Mouse (Mus musculus) forebrain, embryonic 10.5 days (tissue): ENCODE results near the gene Kdm7a. TPM values are rescaled to one million over a fixed set of nuclear protein-coding genes. Genes with fewer than 3 reads are reported as not detected.

ENCODE experiments used
- DNase-seq: peaks from one replicate; pipeline ENCODE4 v3.0.0-alpha.2; 2017; ENCODE audit warnings: low spot score; ENCODE audit errors: extremely low spot score
- H3K27ac ChIP-seq: fragments of 300-500 bp; sonication (generic); 2 replicates; pipeline ENCODE4 v1.5.1; 2016; ENCODE audit warnings: mild to moderate bottlenecking
- H3K27me3 ChIP-seq: fragments of 300-500 bp; sonication (generic); 2 replicates; pipeline ENCODE4 v1.6.1; 2016; ENCODE audit warnings: mild to moderate bottlenecking; ENCODE audit not compliant: poor library complexity, severe bottlenecking
- H3K36me3 ChIP-seq: fragments of 300-500 bp; sonication (generic); replicated peaks from 2 replicates; pipeline ENCODE4 v1.6.1; 2016; ENCODE audit warnings: mild to moderate bottlenecking, moderate library complexity
- H3K4me1 ChIP-seq: fragments of 300-500 bp; sonication (generic); 2 replicates; pipeline ENCODE4 v1.6.1; 2016
- H3K4me3 ChIP-seq: fragments of 300-500 bp; sonication (generic); 2 replicates; pipeline ENCODE4 v1.5.1; 2016; ENCODE audit warnings: mild to moderate bottlenecking, moderate library complexity
- H3K9me3 ChIP-seq: fragments of 300-500 bp; sonication (generic); 2 replicates; pipeline ENCODE4 v1.6.1; 2016; ENCODE audit warnings: mild to moderate bottlenecking, moderate library complexity
- WGBS: fragments of 180-500 bp; shearing (Covaris S2); methylation state at CpG from one replicate; pipeline ENCODE4 v1.1.7; 2016; 5-methylcytosine and 5-hydroxymethylcytosine counted together
- polyA plus RNA-seq: library from polyadenylated mRNA; unstranded; fragments of >200 nt; fragmentation: Nextera tagmentation; extraction: Ambion mirVana; gene quantifications from 2 replicates; pipeline ENCODE4 v1.2.1, GENCODE M21; 2016

Gene Kdm7a
- polyA plus RNA-seq, 1 experiment from 2014 or later: 9.7 TPM

DNA sequence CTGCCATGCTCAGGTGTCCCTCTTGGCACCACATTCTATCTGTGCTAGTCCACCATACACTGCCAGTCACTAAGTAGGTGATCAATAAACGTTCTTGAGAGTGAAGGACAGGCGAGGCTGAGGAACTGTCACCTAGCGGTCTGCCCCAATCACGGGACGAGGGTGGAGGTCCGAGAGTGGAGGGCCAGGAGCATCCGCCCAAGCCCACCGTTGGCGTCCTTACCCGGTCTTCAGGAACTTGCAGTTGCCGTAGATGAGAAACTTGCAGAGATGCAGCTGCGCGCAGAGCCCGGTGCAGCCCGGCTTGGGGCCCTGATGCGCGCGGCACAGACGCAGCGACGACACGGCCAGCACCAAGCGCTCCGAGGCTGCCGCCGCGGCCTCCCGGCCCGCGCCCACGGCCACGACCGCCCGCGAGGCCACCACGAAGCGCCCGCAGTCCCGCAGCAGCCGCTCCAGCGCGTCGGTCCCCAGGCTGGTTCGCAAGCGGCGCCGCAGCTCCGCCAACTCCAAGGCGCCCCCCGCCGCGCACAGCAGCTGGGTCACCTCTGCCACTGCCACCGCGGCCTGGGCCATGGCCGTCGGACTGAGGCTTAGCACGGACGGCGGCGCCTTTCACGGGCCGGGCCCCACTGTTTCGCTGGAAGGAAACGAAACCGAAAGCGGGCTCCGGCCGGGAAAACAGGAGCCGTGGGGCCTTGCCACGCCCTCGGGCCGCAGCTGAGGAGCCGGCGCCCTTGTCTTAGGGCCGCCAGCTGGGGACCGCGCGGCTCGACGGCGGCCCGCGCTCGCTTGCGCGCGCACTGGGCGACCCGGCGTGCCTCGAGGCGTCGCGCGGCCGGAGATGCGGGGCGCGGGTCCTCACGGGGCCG lies 88.8 kb downstream of the Kdm7a start, which contains the start of gene Parp12:
Gene Parp12 (minus strand): TSS at position 766 of the 872 bp plus-strand sequence.
- Histone ChIP-seq H3K27ac (peak within 1 kb of the TSS; percentile 79), H3K4me3 (peak within 1 kb of the TSS; percentile 68), H3K27me3 (peaks cover 62% of the 10 kb centered on the region), H3K4me1 (peaks cover 12% of the 10 kb centered on the region), H3K36me3 (no peaks in the 10 kb centered on the region), H3K9me3 (peaks cover 9% of the 10 kb centered on the region)
- DNase-seq: peak; percentile 44
- 4% methylated on average over 101 of the region's 101 CpGs for WGBS

DNA sequence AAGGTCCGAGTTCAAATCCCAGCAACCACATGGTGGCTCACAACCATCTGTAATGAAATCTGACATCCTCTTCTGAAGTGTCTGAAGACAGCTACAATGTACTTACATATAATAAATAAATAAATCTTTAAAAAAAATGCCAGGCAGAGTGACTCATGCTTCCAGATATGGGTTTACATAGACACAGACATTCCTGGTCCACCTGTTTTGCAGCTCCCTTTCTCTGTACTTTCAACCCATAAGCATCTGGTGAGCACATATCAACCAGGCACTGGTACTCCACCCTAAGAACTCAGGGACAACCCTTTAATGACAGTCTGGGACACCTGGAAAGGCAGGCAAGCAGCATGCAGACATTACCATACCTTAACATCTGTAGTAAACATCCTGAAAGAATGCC lies 91.2 kb downstream of the Kdm7a start:
- Histone ChIP-seq H3K27ac (no peak overlapping the region), H3K36me3 (no peaks in the 10 kb centered on the region), H3K9me3 (peaks cover 9% of the 10 kb centered on the region), H3K27me3 (peaks cover 59% of the 10 kb centered on the region), H3K4me1 (peaks cover 12% of the 10 kb centered on the region), H3K4me3 (no peak overlapping the region)
- no peak for DNase-seq
- WGBS: 85% methylated on average over 1 of the region's 1 CpGs

DNA sequence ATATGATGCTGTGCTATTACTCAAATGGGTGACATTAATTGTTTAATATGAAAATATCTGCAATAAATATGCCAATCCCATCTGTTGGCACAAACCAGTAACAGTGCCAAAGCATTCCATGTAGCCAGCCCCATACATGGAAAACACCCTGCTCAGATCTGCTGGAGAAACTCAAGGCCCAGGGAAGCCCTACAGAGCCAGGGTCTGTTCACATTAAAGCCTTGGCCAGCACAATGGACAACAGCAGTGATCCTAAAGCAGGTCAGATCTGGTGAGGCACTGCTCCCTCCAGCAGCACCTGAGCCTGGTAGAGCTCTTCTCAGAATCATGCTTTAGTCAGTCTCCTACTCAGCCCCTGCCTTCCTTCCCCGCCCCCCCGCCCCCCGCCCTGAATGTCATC lies 93.4 kb downstream of the Kdm7a start:
- 94% methylated on average over 3 of the region's 3 CpGs for WGBS
- no peak for DNase-seq
- Histone ChIP-seq H3K27ac (no peak overlapping the region), H3K36me3 (no peaks in the 10 kb centered on the region), H3K27me3 (peaks cover 36% of the 10 kb centered on the region), H3K9me3 (no peaks in the 10 kb centered on the region), H3K4me1 (peaks cover 7% of the 10 kb centered on the region), H3K4me3 (no peak overlapping the region)

DNA sequence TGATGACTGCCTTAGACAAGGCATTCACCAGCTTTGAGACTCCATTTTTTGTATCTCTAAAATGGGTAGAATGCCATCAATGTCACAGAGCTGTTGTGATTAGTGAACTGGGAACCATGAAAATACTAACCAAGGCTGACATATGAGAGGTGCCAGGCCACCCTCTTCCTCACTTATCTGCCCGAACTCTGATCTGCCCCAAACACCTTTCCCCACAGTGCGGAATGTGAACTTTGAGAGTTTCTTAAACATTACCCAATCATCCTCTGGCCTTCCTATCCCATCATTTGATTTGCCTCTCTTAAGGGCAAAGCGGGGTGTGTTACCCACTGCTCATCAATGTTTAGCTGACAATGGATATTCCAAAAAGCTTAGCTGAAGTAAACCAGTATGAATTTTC lies 93.9 kb downstream of the Kdm7a start:
- WGBS: 93% methylated on average over 3 of the region's 3 CpGs
- H3K9me3 ChIP-seq: no peaks in the 10 kb centered on the region
- H3K36me3 ChIP-seq: no peaks in the 10 kb centered on the region
- H3K27me3 ChIP-seq: peaks cover 31% of the 10 kb centered on the region
- H3K27ac ChIP-seq: no peak overlapping the region
- H3K4me3 ChIP-seq: no peak overlapping the region
- peaks cover 2% of the 10 kb centered on the region for H3K4me1 ChIP-seq
- DNase-seq: no peak

DNA sequence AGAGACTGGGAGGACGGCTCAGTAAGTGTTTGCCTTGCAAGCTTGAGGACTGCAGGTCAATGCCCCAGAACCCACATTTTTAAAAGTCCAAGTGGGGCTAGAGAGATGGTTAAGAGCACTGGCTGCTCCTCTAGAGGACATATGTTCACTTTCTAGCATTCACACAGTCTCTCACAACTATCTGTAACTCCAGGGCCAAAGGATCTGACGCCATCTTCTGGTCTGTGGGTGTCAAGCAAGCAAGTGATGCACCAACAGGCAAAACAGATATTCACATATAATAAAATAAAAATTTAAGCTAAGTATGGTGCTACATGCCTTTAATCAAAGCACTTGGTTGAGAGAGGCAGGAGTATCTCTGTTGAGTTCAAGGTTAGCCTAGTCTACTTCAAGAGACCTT lies 99.8 kb downstream of the Kdm7a start:
- Histone ChIP-seq H3K9me3 (no peaks in the 10 kb centered on the region), H3K27me3 (no peaks in the 10 kb centered on the region), H3K27ac (no peak overlapping the region), H3K36me3 (no peaks in the 10 kb centered on the region), H3K4me1 (no peaks in the 10 kb centered on the region), H3K4me3 (no peak overlapping the region)
- WGBS: 57% methylated on average over 2 of the region's 2 CpGs
- no peak for DNase-seq

DNA sequence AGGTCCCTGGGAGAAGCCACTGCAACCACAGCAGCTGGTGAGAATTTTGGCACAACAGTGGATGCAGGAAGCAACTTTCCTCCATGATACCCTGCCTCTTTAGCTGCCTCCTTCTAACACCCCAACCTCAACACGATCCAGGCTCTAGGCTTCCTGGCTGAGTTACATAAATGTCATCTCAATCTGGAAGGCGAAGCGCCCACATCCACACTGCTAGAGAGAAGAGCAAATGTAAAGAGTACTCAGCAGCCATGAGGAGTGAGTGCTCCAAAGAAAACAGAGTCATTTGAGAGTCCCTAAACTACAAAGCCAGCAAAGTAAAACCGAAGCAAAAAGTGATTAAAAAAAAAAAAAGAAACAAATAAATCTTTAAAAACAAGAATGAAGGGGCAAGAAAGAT lies 102.0 kb downstream of the Kdm7a start:
- no peaks in the 10 kb centered on the region for H3K27me3 ChIP-seq
- no peaks in the 10 kb centered on the region for H3K36me3 ChIP-seq
- H3K9me3 ChIP-seq: no peaks in the 10 kb centered on the region
- H3K27ac ChIP-seq: no peak overlapping the region
- no peaks in the 10 kb centered on the region for H3K4me1 ChIP-seq
- DNase-seq: no peak
- H3K4me3 ChIP-seq: no peak overlapping the region
- WGBS: 84% methylated on average over 4 of the region's 4 CpGs

Other genes starting within 250 kb of the Kdm7a start
- gene Parp12, start 88.4 kb downstream of the Kdm7a start, polyA plus RNA-seq: 0.50 and 0.62 TPM in 2 replicates
- 38.8 and 41.0 TPM in 2 replicates for gene Slc37a3, start 170.9 kb upstream of the Kdm7a start, polyA plus RNA-seq
- gene Rab19, start 174.4 kb upstream of the Kdm7a start, polyA plus RNA-seq: 0.48 and 0.67 TPM in 2 replicates
- 62.1 and 65.2 TPM in 2 replicates for gene Mkrn1, start 213.7 kb upstream of the Kdm7a start, polyA plus RNA-seq